Mouse (Mus musculus): Measurements from ENCODE around the gene Kcna10. TPM values are rescaled to one million over a fixed set of nuclear protein-coding genes. Genes with fewer than 3 reads are reported as not detected.
A peak's percentile ranks its signal among the peaks of the same experiment; 100 is the strongest.

Gene Kcna10
- total RNA-seq, 2 experiments from 2014 or later: not detected

DNA sequence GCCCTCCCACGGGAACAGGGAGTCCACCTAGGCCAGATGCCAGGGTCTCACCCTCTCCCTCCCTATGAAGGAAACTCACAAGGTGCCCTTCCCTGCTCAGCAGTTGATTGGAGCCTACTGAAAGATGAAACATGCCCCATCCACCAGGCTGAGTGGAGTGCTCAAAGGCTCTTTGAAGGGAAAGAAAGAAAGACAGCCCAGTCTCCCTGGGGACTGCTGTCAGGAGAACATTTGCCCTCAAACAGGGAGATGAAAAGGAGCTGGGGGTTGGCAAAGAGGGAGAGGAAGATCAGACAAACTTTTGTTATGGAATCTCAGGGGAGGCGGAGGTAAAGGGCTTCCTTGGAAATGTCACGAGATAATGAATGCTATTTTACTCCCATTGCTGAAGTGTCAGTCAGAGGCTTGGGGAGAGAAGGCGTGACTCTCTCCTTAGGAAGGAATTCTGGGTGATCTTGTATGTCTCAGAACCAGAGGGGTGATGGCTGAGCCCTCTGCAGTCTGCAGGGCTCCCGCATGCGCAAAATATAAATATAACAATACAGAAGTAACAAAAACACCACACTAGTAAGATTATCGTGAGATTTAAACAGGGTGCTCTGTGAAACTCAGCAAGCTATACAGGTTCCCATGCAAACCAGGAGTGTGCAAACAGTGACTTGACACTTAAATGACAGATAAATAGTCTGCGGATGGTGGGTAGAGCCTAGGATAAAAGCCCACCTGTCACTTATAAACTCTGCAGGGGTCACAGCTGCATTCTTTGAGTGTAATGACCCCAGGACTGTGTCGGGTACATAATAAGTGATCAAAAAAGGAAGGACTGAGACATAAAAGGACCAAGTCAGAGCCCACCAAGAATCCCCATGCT is 18.7 kb downstream of the Kcna10 start:
- DNase-seq: no peak

DNA sequence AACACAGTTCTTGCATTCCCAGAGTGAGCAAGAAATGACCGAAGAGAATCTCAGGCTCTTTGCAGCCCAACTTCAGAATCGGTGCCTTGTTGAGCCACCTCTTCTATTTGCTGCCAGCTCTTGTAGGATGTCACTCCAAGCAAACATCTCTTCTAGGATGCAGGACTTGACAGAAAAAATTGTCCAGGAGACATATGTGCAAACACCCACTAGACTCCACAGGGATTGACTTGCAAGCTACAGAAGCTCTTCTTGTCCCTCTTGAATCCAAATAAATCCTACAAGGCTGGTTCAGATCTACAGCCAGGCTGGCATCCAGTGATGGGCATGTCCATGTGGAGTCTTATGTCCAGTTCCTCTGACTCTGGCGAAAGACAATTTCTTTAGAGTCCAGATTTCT is 21.6 kb downstream of the Kcna10 start:
- no peak for DNase-seq

DNA sequence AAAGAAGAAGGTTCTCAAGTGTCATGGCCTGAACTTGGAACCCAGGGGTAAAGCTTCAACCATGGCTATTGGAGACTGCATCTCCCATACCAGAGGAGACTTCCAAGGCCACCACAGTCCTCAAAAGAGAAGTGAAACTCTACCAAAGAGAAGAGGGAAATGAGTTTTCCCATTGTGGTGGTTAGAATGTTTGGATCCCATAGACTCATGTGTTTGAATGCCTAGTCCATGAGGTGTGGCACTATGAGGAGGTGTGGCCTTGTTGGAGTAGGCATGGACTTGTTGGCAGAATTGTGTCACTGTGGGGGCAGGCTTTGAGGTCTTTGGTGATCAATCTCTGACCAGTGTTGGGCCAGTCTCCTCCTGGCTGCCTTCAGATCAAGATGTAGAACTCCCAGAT is 22.3 kb downstream of the Kcna10 start:
- no peak for DNase-seq

DNA sequence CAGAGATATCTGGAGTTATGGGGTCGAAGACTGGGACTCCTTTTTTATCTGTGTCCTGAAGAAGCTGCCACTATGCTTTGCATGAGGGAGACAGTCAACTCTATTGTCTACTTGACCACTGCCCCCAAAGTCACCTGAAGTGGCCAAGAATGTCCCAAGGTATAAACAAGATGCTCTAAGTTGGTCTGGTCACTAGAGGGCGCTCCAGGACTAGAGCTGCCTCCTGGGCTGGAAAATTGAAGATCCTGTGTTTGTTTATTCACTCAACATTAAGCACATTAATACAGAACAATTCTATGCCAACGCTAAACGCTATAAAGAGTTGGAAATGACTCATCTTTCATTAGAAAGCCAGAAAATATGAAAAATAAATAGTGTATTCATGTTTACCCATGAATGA is 23.1 kb downstream of the Kcna10 start:
- DNase-seq: peak; percentile 70 to 89

GRCm38 (mm10) chr3:107206490-107207150 is 23.8 kb downstream of the Kcna10 start:
- DNase-seq: peak in 1 of 2 experiments; percentile 12

DNA sequence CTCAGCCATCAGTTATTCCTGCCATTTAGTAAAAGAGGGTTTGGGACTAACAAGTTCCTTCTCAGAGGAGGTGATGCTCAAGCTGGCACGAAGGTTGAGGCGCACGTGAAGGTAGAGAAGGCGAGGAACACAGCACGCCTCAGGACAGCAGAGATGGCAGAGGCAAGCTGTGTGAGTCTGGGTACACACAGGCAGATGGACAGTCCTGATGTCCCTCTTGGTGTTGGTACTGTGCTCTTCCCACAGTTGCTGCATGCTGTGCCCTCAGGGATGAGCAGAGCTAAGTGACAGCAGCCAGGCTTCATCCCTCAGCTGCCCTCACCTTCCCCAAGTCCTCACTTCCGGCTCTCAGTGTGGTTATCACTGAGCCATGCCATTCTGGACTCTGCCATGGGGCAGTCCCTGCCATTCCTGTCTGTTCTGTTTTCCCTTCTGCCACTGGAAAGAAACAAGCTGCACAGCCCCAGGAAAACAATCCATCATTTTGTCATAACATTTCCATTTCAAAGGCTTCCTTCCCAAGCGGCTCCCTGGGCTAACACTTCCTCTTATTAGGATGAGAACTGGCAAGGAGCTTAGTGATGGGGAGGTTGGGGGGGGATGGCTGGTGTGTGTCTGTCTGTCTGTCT is 24.9 kb downstream of the Kcna10 start:
- DNase-seq: no peak

GRCm38 (mm10) chr3:107214606-107215005 is 31.8 kb downstream of the Kcna10 start:
- DNase-seq: no peak

DNA sequence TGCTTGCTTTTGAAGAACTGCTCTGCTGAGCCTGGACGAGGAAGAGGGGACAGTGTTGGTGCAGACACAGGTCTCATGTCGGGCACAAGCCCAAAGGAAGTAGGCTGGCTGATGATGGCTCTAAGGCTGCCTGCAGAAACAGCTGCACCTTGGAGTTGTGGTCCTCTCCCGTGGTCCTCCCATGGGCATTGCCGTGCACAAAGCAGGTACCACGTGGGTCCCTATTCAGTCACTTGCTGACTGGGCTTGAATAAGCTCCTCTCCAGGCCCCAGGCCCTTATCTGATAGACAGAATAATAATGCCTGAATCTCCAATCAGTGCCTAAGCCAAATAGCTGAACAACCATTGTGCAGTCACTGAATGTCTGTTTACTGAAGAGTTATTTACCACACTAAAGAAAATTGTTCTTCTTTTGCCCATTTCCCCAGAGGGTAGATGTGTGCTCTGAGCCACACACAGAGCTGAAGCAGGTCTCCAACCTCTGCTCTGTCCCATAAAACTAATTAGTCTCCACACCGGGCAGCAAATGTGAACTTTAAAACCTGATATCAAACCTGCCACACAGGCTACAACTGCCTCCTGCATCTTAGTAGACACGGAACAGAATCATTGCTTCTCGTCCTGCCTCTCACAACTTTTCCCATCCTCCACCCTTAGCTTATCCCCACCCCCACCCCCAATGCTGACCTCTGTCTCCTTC is 33.7 kb downstream of the Kcna10 start:
- DNase-seq: no peak

GRCm38 (mm10) chr3:107217101-107217480 is 34.2 kb downstream of the Kcna10 start:
- no peak for DNase-seq

GRCm38 (mm10) chr3:107218572-107218971 is 35.7 kb downstream of the Kcna10 start:
- DNase-seq: no peak

DNA sequence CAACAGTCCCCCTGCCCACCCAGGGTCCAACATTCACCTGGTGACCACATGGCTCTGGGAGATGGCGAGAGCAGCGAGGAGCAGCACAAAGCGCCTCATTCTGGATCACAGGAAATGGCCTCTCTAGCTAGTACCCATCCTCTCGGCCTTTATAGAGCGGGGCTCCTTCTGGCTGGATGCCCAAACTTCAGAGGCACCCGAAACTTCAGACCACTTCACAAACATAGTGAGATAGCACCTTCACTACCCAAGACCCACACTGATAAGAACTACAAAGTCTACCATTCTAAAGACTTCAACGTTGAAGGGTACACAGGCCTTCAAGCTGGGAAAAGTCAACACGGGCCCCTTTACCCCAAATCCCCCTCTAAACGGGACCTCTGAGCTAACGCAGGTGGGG is 38.8 kb downstream of the Kcna10 start, which contains the start of gene Cym:
Gene Cym, minus strand, starts transcription at position 125 of the 400 bp plus-strand sequence.
- DNase-seq: no peak

GRCm38 (mm10) chr3:107223230-107223629 is 40.4 kb downstream of the Kcna10 start:
- no peak for DNase-seq

- DNase-seq: peak in 1 of 2 experiments; percentile 39
These were observed 43.0 kb downstream of the Kcna10 start for GRCm38 (mm10) chr3:107225820-107226219.

- no peak for DNase-seq
These were observed 46.4 kb downstream of the Kcna10 start for GRCm38 (mm10) chr3:107229221-107229620.

- peak; percentile 17 to 24 for DNase-seq
These were observed 47.0 kb downstream of the Kcna10 start for GRCm38 (mm10) chr3:107229822-107230221.

- peak in 1 of 2 experiments; percentile 22 for DNase-seq
These were observed 47.7 kb downstream of the Kcna10 start, which contains the start of gene A630076J17Rik for GRCm38 (mm10) chr3:107230527-107230926. TSS of gene A630076J17Rik (plus strand) at chr3:107230614.

DNA sequence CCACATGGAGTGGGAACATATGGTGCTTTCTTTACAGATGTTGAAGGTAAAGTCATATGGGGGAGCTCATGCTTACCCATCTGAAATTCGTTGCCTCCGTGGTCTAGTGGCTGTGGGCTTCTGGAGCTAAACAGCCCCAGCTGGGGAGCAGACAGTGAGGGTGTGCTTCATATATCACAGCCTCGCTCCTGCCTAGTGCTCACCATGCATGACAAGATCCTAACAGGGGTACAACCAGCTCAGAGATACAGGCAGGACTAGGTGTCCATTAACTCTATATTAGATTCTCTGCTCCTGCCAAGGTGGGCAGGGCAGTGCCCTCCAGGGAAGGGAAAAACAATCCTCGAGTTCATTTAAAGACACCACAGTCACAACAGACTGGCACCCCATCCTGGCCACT is 48.3 kb downstream of the Kcna10 start:
- DNase-seq: no peak

DNA sequence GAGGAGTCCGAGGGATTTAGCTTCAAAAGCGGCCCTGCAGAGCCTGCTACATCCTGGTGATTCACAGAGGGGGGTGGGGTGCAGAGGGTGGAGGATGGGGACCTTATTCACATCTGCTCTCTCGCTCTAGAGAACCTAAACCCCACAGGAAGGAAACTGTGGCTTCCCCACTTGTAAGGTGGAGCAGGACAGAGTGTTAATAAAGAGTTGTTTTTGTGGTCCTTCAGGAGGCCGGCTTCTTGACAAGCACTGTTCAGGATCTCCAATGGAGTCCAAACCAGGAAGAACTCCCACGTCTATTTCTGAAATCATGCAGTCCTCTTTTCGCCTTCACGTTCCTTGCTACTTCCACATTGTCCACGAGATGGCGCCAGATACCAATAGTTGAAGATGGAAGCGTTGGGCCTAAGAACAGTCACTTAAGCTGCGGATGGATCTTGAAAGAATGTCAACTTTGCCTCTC is 50.5 kb downstream of the Kcna10 start:
- DNase-seq: peak; percentile 81 to 95

DNA sequence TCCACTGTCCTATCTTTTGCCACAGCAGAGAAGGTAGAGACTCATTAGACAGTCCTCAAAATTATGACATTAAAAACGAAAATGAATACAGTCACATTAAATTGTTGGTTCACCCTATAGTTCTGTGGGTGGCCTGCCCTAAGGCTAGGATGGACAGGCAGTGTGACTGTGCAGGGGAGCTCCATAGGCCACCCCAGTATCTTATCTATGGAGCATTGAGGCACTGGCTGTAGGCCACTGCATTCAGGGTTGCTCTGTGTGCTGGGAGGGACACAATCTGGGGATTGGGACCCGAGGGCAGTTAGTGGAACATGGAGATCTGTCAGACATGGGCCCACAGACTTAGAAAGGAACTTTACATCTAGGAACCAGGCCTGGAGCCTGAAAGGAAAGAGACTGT is 51.1 kb downstream of the Kcna10 start:
- no peak for DNase-seq

GRCm38 (mm10) chr3:107238051-107238450 is 55.2 kb downstream of the Kcna10 start:
- no peak for DNase-seq

GRCm38 (mm10) chr3:107238471-107238980 is 55.7 kb downstream of the Kcna10 start:
- DNase-seq: no peak

- DNase-seq: no peak
These were observed 56.8 kb downstream of the Kcna10 start, which contains the start of gene Prok1 for GRCm38 (mm10) chr3:107239607-107240006. TSS of gene Prok1 (minus strand) at chr3:107239707.
